Comparison of ENCODE assay signal across 11 mouse cellular contexts in genomic region chr2:129306020-129306419, GRCm38 (mm10).
"Had no signal": no experiment of that assay in that cellular context is flagged by ENCODE, and none has a peak within 500 bp of the region (broad histone marks: within the 10 kb centered on the region; RNA-seq: fewer than 3 reads in every experiment).

No protein-coding gene starts in this region.

- DNase-seq: kidney, adult 9 months; kidney, postnatal 36 days; layer of hippocampus, adult 9-11 months; layer of hippocampus, postnatal 36 days; lung, embryonic 14.5 days; lung, postnatal 10 days; right cerebral cortex, postnatal 14 days; thymus, adult 18-20 months; thymus, postnatal 25 days had no signal

- ATAC-seq: intestine, postnatal 0 days; midbrain, embryonic 15.5 days had no signal
